Mouse (Mus musculus) adrenal gland, adult 8-10 months (tissue): Measurements from ENCODE around the gene Tmem151b. TPM values are rescaled to one million over a fixed set of nuclear protein-coding genes. Genes with fewer than 3 reads are reported as not detected.

Source experiments
- DNase-seq: peaks from one replicate; pipeline ENCODE4 v3.0.0; 2022
- total RNA-seq, 4 experiments: library from RNA; stranded (reverse); gene quantifications; 2 replicates each; pipeline ENCODE4 v1.2.4; 2022

Gene Tmem151b
- total RNA-seq, 4 experiments from 2014 or later: 0.09 to 0.17 (median 0.14) TPM

DNA sequence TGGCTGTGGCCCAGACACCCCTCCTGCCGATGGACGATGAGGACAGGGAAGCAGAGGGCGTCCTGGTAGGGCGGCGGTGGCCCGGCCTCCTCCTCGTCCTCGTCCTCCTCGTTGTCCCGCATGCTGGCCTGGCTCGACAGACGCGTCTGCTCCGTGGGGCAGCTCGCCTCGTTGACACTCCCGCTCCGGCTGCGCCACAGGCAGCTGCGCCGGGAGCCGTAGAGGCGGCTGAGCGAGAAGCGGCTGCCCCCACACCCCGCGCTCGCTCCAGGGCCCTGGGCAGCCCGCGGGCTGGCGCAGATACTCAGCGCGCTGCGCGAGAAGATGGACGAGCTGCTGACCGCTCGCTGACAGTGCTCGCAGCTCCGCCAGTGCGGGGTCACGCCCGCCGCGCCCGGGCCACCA, 4.6 kb downstream of the Tmem151b start:
- DNase-seq: no peak

DNA sequence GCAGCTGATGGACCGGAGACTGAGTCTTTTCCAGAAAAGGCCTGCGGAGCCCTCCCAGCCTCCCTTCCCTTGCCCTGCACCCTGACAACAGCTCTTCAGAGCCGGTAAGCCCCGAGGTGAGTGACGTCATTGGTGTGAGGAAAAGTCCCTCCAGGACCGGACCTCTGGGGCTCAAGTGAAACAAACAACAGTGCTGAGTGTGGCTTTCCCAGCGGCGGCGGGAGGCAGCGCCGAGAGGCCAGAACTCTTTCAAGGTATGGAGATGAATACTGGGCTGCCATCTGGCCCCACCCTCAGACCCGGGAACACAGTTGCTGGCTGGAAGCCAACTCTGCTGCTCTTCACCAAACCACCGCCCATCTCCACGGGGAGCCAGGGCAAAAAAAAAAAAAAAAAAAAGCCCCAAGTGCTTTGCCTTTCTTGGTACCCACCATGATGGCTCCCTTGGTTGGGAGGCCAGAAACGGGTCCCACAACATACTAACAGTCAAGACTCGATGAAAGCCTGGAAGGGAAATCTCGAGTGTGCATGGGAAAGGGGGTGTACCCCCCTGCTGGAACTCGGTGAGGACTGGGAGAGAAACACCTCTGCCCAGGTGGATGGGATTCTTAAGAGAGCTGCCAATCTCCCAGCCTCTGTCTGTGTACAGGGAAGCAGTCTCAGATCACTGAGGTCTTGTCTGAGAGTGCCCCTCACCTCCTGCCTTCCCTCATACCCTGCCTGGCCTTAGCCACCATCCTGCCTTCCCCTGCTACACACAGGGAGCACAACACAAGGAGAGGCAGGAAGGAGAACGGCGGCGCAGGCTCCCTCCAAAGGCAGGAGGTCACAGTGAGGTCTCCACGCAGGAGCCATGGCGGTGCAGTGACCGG, 5.2 kb downstream of the Tmem151b start:
- DNase-seq: no peak

DNA sequence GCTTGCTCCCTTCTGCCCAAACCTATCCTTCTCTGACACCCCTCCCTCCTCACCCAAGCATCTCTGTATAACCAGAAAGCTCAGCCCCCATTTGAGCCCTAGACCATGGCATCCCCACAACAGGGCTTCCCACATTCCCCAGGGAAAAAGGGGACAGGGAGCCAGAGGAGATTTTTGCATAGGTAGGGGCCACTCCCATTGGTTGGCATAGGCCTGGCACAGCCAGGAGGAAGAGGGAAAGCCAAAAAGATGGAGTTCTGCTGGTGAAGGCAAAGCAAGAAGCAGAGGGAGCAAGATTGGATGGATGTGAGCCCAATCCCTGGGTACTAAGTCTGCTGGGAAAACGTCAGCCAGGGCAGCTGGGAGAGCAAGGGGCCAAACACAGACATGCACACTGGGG, 6.4 kb downstream of the Tmem151b start:
- DNase-seq: no peak

DNA sequence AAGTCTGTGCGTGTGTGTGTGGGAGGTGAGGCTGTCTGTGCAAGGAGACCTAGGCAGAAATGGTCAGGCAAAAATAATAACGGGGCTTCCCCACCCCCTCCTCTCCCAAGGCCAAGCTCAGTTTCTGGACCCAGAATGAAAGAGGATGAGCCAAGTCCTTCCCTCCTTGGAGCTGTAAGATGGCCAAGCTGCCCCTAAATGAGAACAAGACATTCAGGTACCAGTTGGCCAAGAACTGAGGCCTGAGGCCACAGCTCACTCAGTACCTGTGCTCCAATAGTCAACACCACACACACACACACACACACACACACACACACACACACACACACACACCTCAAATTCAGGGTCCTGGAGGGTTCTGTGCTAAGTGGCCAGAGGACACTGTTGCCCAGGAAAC, 6.8 kb downstream of the Tmem151b start:
- DNase-seq: no peak

DNA sequence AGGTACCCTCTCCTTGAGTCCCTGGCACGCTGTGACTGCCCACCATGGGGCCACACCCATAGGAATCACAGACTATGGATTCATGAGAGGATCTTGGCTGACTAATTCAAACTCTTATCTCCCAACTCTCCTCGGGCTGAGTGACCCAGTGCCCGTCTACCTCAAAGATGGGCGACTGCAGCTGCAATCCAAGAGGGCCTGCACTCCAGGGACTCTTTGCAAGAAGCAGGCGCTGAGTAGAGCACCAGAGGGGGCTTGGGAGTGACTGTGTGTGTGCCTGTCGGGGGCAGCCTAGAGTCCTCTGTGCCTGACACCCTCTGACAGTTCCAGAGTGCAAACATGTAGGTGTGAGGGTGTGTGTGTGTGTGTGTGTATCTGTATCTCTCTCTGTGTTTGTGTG, 7.3 kb downstream of the Tmem151b start:
- DNase-seq: no peak

DNA sequence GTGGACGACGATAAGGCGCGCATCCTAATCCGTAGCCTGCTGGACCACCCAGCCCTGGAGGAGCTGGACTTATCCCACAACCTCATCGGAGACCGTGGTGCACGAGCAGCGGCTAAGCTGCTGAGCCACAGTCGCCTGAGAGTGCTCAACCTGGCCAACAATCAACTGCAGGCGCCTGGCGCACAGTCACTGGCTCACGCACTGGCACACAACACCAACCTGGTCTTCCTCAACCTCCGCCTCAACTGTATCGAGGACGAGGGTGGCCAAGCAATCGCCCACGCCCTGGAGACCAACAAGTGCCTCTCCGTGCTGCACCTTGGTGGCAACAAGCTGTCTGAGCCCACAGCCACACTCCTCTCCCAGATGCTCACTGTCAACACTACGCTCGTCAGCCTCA, 9.8 kb downstream of the Tmem151b start:
- DNase-seq: no peak

DNA sequence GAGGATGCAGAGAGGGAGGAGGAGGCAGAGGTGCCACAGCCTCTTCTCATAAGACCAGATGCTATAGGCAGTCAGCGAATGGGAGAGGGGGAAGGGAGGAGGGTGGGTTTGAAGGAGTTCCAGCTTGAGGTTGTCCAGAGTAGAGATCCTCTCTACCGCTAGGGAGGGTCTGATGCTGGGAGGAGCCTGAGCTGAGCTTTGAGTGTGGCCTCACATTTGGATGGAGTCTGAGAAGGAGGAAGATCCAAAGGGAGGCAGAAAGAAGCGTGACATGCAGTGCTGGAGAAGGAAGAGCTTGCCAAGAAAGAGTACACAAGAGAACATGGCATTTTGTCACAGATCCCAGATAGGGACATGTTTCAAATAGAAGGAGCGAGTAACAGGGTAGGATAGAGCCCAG, 11.1 kb downstream of the Tmem151b start:
- no peak for DNase-seq

DNA sequence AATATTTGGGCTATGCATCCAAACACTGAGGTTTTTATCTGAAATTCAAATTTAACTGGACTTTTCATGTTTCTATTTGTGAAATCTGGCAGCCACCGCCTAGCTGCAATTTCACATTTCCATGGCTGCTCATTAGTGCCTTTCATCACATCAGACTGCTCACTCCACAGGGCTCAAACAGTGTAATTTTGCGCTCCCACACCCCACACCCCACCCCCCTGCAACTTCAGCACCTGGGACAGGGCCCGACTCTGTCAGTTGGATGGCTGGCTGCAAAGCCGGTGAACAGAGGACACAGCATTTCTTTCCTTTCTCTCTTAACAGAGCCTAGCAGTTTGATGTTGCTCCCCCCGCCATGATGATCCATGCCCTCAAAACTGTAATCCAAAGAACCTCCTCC, 13.2 kb downstream of the Tmem151b start:
- no peak for DNase-seq

DNA sequence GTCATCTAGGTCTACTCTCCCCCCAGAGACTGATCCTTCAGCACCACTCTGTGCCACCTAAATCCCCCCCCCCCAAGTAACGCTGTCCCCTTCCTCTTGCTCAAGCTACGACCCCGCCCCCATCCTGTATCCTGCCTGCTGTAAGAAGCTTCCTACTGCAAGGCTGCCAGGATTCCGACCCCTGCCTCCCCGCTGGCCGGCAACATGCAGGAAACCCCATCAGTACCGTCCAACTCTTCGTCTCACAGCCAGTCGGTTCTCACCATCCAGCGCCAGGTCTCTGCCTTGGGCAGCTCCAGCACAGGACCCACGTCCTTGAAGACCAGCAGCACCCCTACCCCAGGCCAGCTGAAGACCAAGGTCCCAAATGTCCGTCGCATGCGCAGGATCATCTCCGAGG, 16.6 kb downstream of the Tmem151b start:
- DNase-seq: no peak

DNA sequence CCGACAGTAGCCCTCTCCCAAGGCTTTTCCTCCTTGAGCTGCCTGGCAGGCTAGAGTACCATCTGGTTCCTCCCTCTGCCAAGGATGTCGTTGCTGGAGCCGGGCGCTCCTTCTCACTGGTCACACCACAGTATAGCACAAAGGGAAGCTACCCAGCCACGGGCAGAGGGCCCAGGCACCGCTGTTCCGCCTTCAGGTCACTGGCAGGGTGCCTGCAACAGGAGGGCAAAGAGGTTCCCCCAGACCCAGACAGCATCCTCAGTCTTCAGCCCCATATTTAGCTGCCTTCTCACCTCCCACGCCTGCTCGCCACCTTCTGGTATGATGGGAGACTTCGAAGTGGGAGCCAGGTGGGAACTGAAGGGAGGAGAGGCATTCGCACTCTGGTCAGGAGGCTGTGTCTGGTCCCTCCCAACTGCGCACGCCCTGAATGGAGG, 19.1 kb downstream of the Tmem151b start:
- DNase-seq: no peak

DNA sequence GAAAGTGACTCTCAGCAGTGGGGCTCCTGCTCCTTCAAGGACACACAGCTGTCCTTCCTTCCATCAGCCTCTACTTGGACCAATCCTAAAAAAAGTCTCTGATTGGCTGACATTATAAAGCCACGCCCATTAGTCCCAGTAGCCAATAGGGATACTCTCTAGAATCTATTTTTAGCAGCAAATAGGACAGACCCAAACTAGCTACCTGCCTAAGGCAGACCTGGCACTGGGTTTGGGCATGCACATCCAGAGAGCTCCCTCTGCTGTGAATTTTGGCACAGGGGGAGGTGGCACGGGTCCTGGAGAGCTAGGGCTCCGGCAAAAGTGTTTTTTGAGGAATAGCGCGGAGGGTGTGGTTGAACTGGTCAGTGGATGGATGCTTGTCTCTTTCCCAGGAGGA, 22.9 kb downstream of the Tmem151b start:
- no peak for DNase-seq

DNA sequence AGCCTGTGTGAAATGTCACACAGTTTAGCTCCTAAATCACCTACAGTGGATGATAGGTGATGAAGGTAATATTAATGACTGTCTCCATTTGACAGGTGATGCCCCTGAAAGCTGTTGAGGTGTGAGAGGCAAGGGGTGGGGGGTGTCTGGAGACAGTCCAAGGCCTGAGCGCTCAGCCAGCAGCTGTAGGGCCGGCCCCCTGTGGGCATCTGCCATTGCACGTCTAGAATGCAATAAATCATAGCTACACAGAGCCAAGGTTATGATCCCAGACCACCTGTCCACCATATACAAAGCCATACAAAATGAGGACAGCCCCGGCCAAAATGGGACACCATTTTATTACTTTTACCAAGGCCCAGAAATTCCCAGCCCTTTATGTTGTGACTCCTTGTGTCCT, 24.5 kb downstream of the Tmem151b start:
- DNase-seq: no peak

DNA sequence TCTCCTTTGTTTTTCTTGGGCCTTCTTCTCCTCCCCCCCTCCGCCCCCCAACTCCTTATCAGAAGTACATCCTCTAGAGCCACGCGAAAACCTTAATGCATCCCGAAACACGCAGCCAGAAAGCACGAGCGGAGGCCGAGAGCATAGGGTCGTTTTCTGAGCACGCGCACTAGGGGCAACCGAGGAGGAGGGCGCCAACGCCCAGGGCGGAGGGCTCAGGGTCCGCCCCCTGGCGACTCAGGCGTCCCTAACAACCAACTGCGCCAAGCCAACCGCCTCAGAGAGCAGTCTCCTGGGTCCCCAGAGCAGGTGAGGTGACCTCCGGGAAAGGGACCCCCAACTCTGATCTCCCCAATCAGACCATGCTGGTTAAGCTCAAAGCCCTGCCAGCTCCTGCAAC, 26.2 kb downstream of the Tmem151b start, which contains the start of gene Tcte1:
Tcte1 (plus strand) TSS at position 172 of the 400 bp plus-strand sequence.
- no peak for DNase-seq

DNA sequence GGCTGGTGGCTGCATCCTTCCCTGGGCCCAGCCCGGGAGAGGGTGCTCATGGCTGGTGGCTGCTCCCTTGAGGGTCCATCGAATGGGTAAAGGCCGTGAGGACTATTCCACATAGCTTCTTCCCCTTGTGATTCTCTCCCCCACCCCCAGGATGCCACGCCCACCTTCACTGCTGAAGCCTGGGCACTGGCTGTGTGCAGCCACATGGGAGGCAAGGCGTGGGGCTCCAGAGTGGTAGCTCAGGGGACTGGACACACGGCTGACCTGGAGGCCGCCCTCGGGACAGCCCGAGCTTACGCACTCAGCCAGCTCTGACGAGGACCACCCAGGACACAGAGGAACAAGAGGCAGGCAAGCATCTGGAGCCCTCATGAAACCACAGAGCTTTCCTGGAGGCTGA, 29.3 kb downstream of the Tmem151b start:
- no peak for DNase-seq

DNA sequence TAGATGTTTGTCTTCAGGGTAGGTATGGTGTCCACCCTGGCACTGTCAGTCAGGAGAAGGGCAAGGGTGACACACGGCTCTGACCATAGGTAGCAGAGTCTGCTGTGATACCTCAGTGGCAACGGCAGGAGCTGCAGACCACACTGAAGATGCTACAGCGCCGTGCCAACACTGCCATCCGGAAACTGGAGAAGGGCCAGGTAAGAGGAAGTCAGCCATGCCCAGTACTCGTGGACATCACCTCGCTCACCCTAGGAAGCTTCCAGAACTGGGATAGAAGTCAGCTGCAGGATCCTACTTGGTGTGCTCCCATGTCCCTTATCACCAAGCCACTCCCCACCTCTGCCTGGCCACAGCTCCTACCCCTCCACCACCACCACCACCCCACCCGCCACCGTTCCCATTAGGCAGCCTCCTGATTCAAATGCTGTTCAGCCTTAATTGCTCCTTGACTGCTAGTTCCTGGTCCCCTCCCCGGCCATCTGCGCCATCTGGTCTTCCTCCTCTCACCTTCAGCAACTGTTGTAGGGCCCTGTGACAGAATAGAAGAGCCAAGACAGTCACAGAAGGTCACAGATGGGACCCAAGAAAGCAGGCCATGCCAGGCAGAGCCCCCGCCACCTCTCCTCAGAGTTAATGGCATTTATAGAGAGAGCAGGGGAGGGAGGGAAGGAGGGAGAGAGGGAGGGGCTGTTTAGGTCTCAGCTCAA, 30.6 kb downstream of the Tmem151b start:
- DNase-seq: no peak

DNA sequence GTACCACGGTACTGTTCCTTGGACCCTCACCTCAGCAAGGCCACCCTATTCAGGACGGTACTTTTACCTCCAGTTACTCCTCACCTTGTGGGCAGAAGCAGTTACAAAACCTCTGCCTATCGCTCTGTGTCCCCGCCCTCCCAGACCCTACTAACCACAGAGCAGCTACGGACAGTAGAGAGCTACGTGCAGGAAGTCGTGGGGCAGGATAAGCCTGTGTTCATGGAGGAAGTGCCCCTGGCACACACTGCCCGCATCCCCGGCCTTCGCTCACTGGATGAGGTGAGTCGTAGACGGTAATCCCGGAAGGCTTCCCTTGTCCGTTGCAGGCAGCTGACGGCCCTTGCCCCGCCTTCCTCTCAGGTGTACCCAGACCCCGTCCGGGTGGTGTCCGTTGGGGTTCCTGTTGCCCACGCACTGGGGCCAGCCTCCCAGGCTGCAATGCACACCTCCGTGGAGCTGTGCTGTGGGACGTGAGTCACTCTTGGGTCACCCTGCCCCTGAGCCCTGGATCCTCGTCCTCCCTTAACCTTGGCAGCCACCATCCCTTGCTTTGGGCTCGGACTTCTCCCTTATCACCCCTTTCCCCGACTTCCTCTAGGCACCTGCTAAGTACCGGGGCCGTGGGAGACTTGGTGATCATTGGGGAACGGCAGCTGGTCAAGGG, 31.8 kb downstream of the Tmem151b start:
- no peak for DNase-seq

DNA sequence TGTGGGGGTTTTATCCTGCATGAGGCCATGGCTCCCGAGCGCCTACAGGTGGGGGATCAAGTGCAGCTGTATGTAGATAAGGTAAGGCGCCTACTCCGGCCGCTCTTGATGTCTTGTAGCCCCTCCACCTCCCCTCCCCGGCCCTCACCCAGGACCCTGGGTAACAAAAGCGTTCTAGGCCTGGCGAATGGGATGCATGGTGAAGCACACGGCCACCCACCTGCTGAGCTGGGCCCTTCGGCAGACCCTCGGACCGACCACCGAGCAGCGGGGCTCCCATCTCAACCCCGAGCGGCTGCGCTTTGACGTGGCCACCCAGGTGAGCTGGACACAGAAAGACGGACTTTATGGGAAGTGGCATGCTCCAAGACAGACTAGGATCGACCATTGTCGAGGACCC, 32.3 kb downstream of the Tmem151b start:
- DNase-seq: no peak

DNA sequence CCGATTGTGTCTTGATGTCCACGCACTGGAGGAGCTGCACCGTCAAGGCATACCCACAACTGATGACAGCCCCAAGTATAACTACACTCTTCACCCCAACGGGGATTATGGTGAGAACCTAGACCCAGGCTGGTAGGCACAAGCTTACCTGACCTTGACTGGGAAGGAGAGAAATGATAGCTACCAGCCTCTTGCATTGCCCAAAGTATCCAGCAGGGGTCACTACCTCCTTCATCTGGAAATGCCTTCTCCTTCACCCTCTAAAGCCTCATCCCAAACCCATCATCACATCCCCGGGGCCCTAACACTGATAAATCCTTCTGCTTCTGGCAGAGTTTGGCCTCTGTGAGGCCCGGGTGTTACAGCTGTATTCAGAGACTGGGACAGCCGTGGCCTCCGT, 33.0 kb downstream of the Tmem151b start:
- peak; percentile 49 for DNase-seq

DNA sequence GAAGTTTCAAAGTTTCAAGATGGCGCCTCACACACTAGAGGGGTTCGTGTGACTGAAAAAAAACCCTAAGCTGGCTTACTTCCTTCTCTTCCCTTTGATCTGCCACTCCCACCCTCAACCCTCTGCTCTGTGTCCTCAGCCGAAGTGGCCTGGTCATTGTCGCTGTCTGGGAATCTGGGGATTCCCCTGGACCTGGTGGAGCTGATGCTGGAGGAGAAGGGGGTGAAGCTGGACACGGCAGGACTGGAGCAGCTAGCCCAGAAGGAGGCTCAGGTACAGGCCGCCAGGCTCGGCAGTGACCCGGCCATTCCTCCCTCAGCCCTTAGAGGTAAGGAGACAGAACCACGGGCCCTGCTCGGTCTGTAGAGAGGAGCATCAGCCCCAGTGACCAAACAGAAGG, 33.7 kb downstream of the Tmem151b start:
- DNase-seq: no peak

DNA sequence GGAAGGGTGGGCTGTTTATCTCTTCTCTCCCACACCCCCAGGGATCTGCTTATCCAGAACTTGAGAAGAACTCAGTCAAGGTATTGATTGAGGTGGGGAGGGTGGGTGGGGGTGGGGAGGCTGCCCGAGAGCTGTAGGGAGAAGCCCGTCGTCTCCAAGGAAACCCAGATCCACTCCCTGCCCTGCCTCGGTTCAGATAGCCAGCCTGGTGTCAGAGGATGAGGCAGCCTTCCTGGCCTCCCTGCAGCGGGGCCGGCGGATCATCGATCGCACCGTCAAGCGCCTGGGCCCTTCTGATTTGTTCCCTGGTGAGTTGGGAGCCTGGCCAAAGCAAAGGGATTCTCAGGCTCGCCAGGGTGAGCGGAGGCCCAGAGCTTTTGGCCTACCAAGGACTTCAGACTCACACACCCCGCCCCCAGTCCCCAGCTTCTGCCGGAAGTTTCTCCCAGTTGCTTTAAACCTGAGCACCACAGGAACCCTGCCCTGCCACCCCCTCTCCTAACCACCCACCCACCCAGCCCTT, 34.2 kb downstream of the Tmem151b start:
- DNase-seq: no peak

DNA sequence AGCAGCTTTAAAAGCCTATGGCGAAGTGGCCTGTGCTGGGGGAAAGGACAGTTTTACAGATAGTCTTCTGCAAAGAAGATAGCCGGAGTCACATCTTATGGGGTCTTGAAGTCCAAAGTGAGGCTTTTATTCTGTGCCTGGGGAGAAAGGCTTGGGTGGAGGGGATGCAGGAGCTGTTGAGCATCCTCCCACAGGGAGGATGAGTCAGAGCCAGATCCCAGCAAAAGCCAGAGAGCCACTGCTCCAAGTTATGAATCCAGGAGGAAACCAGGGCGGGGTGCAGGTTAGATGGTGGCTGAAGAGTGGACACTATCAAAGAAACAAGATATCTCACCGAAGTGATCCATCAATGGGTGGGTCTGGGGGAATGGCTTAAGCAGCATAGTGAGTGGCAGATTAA, 37.7 kb downstream of the Tmem151b start:
- no peak for DNase-seq

DNA sequence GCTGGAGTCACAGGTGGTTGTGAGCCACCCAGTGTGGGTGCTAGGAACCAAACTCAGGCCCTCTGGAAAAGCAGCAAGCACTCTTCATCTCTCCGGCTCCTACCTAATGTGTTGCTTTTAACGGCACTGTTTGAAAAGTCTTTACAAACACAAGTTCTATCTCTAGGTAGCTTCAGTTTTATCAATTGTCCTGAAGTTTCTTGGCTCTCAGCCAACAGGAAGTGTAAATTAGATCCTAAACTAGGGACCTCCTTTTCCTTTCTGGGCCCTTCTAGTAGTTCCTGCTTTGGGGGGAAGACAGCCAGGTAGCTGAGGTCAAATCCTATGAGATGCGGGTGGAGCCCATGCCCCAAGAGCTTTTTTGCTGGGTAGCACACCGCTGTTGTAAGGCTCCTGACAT, 38.6 kb downstream of the Tmem151b start:
- DNase-seq: no peak

DNA sequence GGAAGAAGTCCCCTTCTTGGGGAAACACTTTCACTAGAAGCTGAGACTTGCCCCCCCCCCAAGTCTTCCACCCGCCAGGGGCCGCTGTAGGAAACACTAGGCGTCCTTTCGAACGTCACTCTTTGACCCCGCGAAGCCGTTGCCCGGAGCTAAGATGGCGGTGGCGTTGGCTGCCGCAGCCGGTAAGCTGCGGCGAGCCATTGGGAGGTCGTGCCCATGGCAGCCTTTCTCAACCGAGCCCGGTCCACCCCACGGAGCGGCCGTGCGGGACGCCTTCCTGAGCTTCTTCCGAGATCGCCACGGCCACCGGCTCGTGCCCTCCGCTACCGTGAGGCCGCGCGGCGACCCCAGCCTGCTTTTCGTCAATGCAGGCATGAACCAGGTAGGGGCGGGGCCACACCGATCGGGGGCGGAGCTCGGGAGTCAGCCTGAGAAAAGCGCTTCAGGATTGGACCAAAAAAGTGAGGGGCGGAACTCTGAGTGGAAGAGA, 42.7 kb downstream of the Tmem151b start, which contains the start of gene Aars2:
Aars2 (plus strand) TSS at position 142 of the 490 bp plus-strand sequence.
- peak; percentile 88 for DNase-seq
